Mouse (Mus musculus): ENCODE data around the gene AI661453. TPM values are rescaled to one million over a fixed set of nuclear protein-coding genes. Genes with fewer than 3 reads are reported as not detected.

Gene AI661453
- total and polyA plus RNA-seq, 3 experiments, result not detected

- Histone ChIP-seq H3K79me2 (ENCODE audit: control insufficient read depth, insufficient read depth, low read length, poor library complexity) (no peaks in the 10 kb centered on the region), H3K4me3 (ENCODE audit: control insufficient read depth in 1 of 2, insufficient read depth in 1 of 2, low read depth in 2 of 2, low read length in 2 of 2) (no peak overlapping the region), H3K9me3 (replicated peaks; ENCODE audit: insufficient read depth, low read length) (no peaks in the 10 kb centered on the region), H3K4me1 (ENCODE audit: control insufficient read depth in 1 of 2, insufficient read depth in 2 of 2, low read length in 2 of 2) (peaks cover 3 to 14% of the 10 kb centered on the region in 2 experiments; a peak in 3 of 4 replicates), H3K27me3 (ENCODE audit: control insufficient read depth in 1 of 2, insufficient read depth in 2 of 2, low read length in 2 of 2) (no peaks in the 10 kb centered on the region; a peak in 1 of 4 replicates), H3K9ac (ENCODE audit: control insufficient read depth, low read depth, low read length, poor library complexity, severe bottlenecking) (no peak overlapping the region), H3K36me3 (ENCODE audit: control insufficient read depth in 1 of 2, insufficient read depth in 2 of 2, low read length in 2 of 2) (peaks cover 0 to 4% of the 10 kb centered on the region in 2 experiments; a peak in 1 of 4 replicates), H3K27ac (ENCODE audit: control insufficient read depth, low read depth, low read length) (no peak overlapping the region)
- DNase-seq (ENCODE audit: low read depth, low spot score), result no peak
- TF ChIP-seq HCFC1 (IDR thresholded peaks at IDR 0.05; ENCODE audit: low read depth, low read length), result no peak
- no peak for TF ChIP-seq CTCF (IDR thresholded peaks at IDR 0.05 in 2 of 3, conservative IDR thresholded peaks at IDR 0.05 in 1 of 3; ENCODE audit: control insufficient read depth in 1 of 3, insufficient read depth in 1 of 3, low read depth in 2 of 3, low read length in 3 of 3, poor library complexity in 1 of 3, severe bottlenecking in 1 of 3)
Observed at GRCm38 (mm10) chr17:47449432-47449831, 13.0 kb downstream of the AI661453 start.

GRCm38 (mm10) chr17:47450239-47450638 lies 13.8 kb downstream of the AI661453 start:
- peaks cover 0 to 4% of the 10 kb centered on the region in 2 experiments; a peak in 1 of 4 replicates for H3K36me3 ChIP-seq (ENCODE audit: control insufficient read depth in 1 of 2, insufficient read depth in 2 of 2, low read length in 2 of 2)
- no peak overlapping the region for H3K9ac ChIP-seq (ENCODE audit: control insufficient read depth, low read depth, low read length, poor library complexity, severe bottlenecking)
- no peak for TF ChIP-seq SMC3 (IDR thresholded peaks at IDR 0.05; ENCODE audit: low read depth, low read length)
- TF ChIP-seq MAX (IDR thresholded peaks at IDR 0.05; ENCODE audit: low read length), result no peak
- no peak for TF ChIP-seq ETS1 (IDR thresholded peaks at IDR 0.05; ENCODE audit: low read depth, low read length)
- TF ChIP-seq NRF1 (IDR thresholded peaks at IDR 0.05; ENCODE audit: insufficient read depth, low read depth, low read length, poor library complexity, severe bottlenecking), result no peak
- no peak for TF ChIP-seq POLR2AphosphoS5 (IDR thresholded peaks at IDR 0.05; ENCODE audit: borderline replicate concordance, low read depth, low read length)
- no peak for TF ChIP-seq USF1 (IDR thresholded peaks at IDR 0.05; ENCODE audit: low read depth, low read length)
- no peak overlapping the region for H3K27ac ChIP-seq (ENCODE audit: control insufficient read depth, low read depth, low read length)
- no peak overlapping the region for H3K4me3 ChIP-seq (ENCODE audit: control insufficient read depth in 1 of 2, insufficient read depth in 1 of 2, low read depth in 2 of 2, low read length in 2 of 2)
- peaks cover 6 to 20% of the 10 kb centered on the region in 2 experiments for H3K4me1 ChIP-seq (ENCODE audit: control insufficient read depth in 1 of 2, insufficient read depth in 2 of 2, low read length in 2 of 2)
- no peaks in the 10 kb centered on the region for H3K79me2 ChIP-seq (ENCODE audit: control insufficient read depth, insufficient read depth, low read length, poor library complexity)
- H3K27me3 ChIP-seq (ENCODE audit: control insufficient read depth in 1 of 2, insufficient read depth in 2 of 2, low read length in 2 of 2), result no peaks in the 10 kb centered on the region
- DNase-seq (ENCODE audit: low read depth, low spot score), result no peak
- H3K9me3 ChIP-seq (replicated peaks; ENCODE audit: insufficient read depth, low read length), result no peaks in the 10 kb centered on the region

GRCm38 (mm10) chr17:47450880-47451565 lies 14.6 kb downstream of the AI661453 start:
- no peaks in the 10 kb centered on the region for H3K27me3 ChIP-seq (ENCODE audit: control insufficient read depth in 1 of 2, insufficient read depth in 2 of 2, low read length in 2 of 2)
- H3K9ac ChIP-seq (ENCODE audit: control insufficient read depth, low read depth, low read length, poor library complexity, severe bottlenecking), result no peak overlapping the region
- H3K9me3 ChIP-seq (replicated peaks; ENCODE audit: insufficient read depth, low read length), result no peaks in the 10 kb centered on the region
- H3K4me3 ChIP-seq (ENCODE audit: control insufficient read depth in 1 of 2, insufficient read depth in 1 of 2, low read depth in 2 of 2, low read length in 2 of 2), result no peak overlapping the region
- H3K27ac ChIP-seq (ENCODE audit: control insufficient read depth, low read depth, low read length), result no peak overlapping the region
- H3K4me1 ChIP-seq (ENCODE audit: control insufficient read depth in 1 of 2, insufficient read depth in 2 of 2, low read length in 2 of 2), result peaks cover 6 to 20% of the 10 kb centered on the region in 2 experiments
- TF ChIP-seq RAD21 (IDR thresholded peaks at IDR 0.05; ENCODE audit: low read depth, low read length), result no peak
- no peak for TF ChIP-seq GATA1 (IDR thresholded peaks at IDR 0.05; ENCODE audit: low read depth, low read length)
- TF ChIP-seq CHD1 (IDR thresholded peaks at IDR 0.05; ENCODE audit: low read depth, low read length), result no peak
- no peak for TF ChIP-seq MXI1 (IDR thresholded peaks at IDR 0.05; ENCODE audit: low read depth, low read length)
- no peak for TF ChIP-seq NRF1 (IDR thresholded peaks at IDR 0.05; ENCODE audit: insufficient read depth, low read depth, low read length, poor library complexity, severe bottlenecking)
- no peak for TF ChIP-seq UBTF (IDR thresholded peaks at IDR 0.05; ENCODE audit: borderline replicate concordance, insufficient read depth, low read depth, low read length)
- TF ChIP-seq NELFE (IDR thresholded peaks at IDR 0.05; ENCODE audit: low read depth, low read length), result no peak
- no peak for TF ChIP-seq MYB (IDR thresholded peaks at IDR 0.05; ENCODE audit: low read depth, low read length)
- TF ChIP-seq ZKSCAN1 (IDR thresholded peaks at IDR 0.05; ENCODE audit: low read depth, low read length), result no peak
- TF ChIP-seq MEF2A (IDR thresholded peaks at IDR 0.05; ENCODE audit: extremely low read depth, insufficient replicate concordance, low read depth, low read length, poor library complexity, severe bottlenecking), result no peak
- TF ChIP-seq E2F4 (IDR thresholded peaks at IDR 0.05; ENCODE audit: borderline replicate concordance, low read depth, low read length), result no peak
- no peak for TF ChIP-seq CTCF (IDR thresholded peaks at IDR 0.05 in 2 of 3, conservative IDR thresholded peaks at IDR 0.05 in 1 of 3; ENCODE audit: control insufficient read depth in 1 of 3, insufficient read depth in 1 of 3, low read depth in 2 of 3, low read length in 3 of 3, poor library complexity in 1 of 3, severe bottlenecking in 1 of 3)
- no peak for TF ChIP-seq EP300 (IDR thresholded peaks at IDR 0.05; ENCODE audit: low read depth in 1 of 2, low read length in 2 of 2)
- no peak for TF ChIP-seq USF1 (IDR thresholded peaks at IDR 0.05; ENCODE audit: low read depth, low read length)
- TF ChIP-seq SIN3A (IDR thresholded peaks at IDR 0.05; ENCODE audit: low read length), result no peak
- no peak for TF ChIP-seq MYC (IDR thresholded peaks at IDR 0.05; ENCODE audit: low read depth, low read length)
- TF ChIP-seq CHD2 (IDR thresholded peaks at IDR 0.05; ENCODE audit: low read length), result no peak
- TF ChIP-seq POLR2A (IDR thresholded peaks at IDR 0.05; ENCODE audit: control insufficient read depth in 1 of 2, insufficient read depth in 1 of 2, low read depth in 1 of 2, low read length in 2 of 2, poor library complexity in 1 of 2), result no peak
- TF ChIP-seq POLR2AphosphoS5 (IDR thresholded peaks at IDR 0.05; ENCODE audit: borderline replicate concordance, low read depth, low read length), result no peak
- no peak for TF ChIP-seq ETS1 (IDR thresholded peaks at IDR 0.05; ENCODE audit: low read depth, low read length)
- peaks cover 0 to 4% of the 10 kb centered on the region in 2 experiments; a peak in 1 of 4 replicates for H3K36me3 ChIP-seq (ENCODE audit: control insufficient read depth in 1 of 2, insufficient read depth in 2 of 2, low read length in 2 of 2)
- DNase-seq (ENCODE audit: low read depth, low spot score), result no peak
- no peaks in the 10 kb centered on the region for H3K79me2 ChIP-seq (ENCODE audit: control insufficient read depth, insufficient read depth, low read length, poor library complexity)
